Mouse (Mus musculus): ENCODE measurements around the gene Zfp667. TPM values are rescaled to one million over a fixed set of nuclear protein-coding genes. Genes with fewer than 3 reads are reported as not detected.
A peak's percentile ranks its signal among the peaks of the same experiment; 100 is the strongest.
"Not testable (repeated sequence)": the region's sequence is repeated elsewhere in the genome, so short reads cannot be mapped to it uniquely, and the experiment has no call there.

The Zfp667 gene
- 10.0 and 11.9 TPM in 2 replicates for polyA plus RNA-seq (2015; fragmentation: Nextera tagmentation; extraction: Ambion mirVana)

GRCm38 (mm10) chr7:6285842-6286705 is at the start of gene Zfp667:
Zfp667 (plus strand) TSS chr7:6286579.
- Histone ChIP-seq H3K4me1 (peaks cover 17% of the 10 kb centered on the region), H3K36me3 (peaks cover 9% of the 10 kb centered on the region), H3K27me3 (no peaks in the 10 kb centered on the region), H3K9ac (peak within 1 kb of the TSS; percentile 67), H3K4me2 (replicated peaks) (peak within 1 kb of the TSS; percentile 76), H3K4me3 (peak within 1 kb of the TSS; percentile 55), H3K9me3 (no peaks in the 10 kb centered on the region), H3K27ac (peak within 1 kb of the TSS; percentile 77)
- WGBS, result 2% methylated on average over 50 of the region's 50 CpGs
- peak; percentile 89 for ATAC-seq (ENCODE audit: low FRiP score, low read depth)

DNA sequence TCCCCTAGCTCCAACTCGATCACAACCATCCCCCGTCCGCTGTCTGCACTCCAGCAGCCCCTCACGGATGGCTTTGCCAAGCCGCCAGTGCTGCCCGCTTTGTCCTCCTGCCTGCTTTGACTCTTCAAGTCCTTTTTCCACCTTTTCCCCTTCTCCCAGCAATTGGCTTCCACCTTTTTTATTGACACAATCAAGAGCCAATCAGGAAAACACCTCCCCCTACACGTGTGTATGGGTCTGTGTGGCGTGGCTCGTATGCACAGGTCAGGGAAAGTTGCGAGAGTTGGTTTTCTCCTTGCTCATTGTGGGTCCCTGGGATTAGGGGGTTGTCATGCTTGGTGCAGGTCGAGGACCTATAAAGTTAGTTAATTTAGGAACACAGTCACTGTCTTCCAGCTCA is 46.6 kb upstream of the Zfp667 start:
- H3K4me1 ChIP-seq, result peaks cover 5% of the 10 kb centered on the region; the same call in 1 of the 2 replicates
- no peak overlapping the region for H3K4me3 ChIP-seq
- 47% methylated on average over 11 of the region's 11 CpGs for WGBS
- ATAC-seq (ENCODE audit: low FRiP score, low read depth), result no peak
- H3K4me2 ChIP-seq (replicated peaks), result no peak overlapping the region
- no peaks in the 10 kb centered on the region for H3K27me3 ChIP-seq
- H3K36me3 ChIP-seq, result no peaks in the 10 kb centered on the region
- H3K9me3 ChIP-seq, result no peaks in the 10 kb centered on the region
- H3K9ac ChIP-seq, result no peak overlapping the region
- H3K27ac ChIP-seq, result no peak overlapping the region

- not testable (repeated sequence) for H3K9me3 ChIP-seq; H3K27me3 ChIP-seq; H3K4me3 ChIP-seq; H3K4me2 ChIP-seq (replicated peaks); ATAC-seq (ENCODE audit: low FRiP score, low read depth); H3K9ac ChIP-seq; H3K27ac ChIP-seq; H3K4me1 ChIP-seq; H3K36me3 ChIP-seq
- WGBS, result 23% methylated on average over 1 of the region's 1 CpGs
These were observed 45.4 kb upstream of the Zfp667 start for GRCm38 (mm10) chr7:6240841-6241425.

DNA sequence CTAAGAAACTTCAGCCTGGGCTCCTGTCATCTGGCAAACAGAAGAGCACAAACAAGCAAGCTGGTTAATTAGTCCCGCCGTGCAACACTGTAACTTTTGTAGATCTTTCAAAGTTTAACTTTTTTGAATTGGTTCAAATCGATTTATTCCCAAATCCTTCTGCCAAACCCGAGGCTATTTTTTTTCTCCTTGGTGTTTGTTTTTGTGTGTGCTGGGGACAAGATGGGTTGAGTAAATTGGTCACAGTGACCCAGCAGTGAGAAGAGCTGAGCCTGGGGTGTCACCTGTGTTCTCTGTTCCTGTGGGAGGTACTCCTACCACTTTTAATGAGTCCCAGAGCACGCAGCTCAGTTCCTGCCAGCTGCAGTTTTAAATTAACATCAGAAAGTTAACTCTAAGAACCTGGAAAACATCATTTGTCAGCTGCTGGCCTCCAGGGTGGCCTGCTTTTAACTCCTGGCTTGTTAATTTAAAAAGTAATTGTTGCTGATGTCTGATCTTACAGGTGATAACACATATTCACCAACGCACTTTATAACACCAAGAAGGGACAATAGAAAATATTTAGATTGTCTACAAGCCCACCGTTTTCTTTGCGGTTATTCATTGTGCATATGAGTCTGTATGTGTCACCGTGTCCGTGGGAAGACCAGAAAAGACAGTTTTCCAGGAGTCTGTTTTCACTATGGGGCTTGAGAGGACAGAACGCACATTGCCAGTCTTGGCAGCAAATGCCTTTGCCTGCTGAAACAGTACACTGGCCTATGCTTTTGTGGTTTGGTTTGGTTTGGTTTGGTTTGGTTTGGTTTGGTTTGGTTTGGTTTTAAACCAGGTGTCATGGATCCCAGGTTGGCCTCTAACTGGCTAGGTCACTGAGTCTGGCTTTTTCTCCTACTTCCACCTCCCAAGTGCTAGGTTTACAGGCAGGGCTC is 41.8 kb upstream of the Zfp667 start:
- 15% methylated on average over 11 of the region's 11 CpGs for WGBS
- Histone ChIP-seq H3K9ac (no peak overlapping the region), H3K9me3 (no peaks in the 10 kb centered on the region), H3K27me3 (no peaks in the 10 kb centered on the region), H3K4me1 (peaks cover 8% of the 10 kb centered on the region; the same call in 1 of the 2 replicates), H3K4me3 (no peak overlapping the region), H3K4me2 (replicated peaks) (no peak overlapping the region), H3K27ac (no peak overlapping the region), H3K36me3 (no peaks in the 10 kb centered on the region)
- ATAC-seq (ENCODE audit: low FRiP score, low read depth), result no peak

DNA sequence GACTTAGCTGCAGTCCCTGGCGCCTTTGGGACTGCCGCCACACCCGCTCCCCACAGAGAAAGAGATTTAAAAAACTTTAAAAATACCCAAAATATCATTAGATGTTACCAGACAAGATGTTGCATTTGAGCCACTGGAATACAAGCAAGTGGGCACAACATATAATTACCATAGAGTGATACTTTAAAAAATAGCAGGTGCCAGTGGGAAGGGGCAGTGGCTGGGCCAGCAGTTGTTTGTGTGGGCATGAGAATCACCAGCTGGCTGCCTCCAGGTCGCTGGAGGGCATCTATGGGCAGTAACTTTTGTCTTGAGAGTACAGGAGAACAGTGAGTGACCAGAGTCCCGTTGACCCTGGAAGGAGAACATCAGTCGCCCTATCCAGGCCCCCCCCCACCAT is 34.0 kb upstream of the Zfp667 start, which contains the start of gene Epp13:
Epp13 (plus strand) TSS at position 301 of the 400 bp plus-strand sequence.
- Histone ChIP-seq H3K4me3 (no peak within 1 kb of the TSS), H3K36me3 (no peaks in the 10 kb centered on the region), H3K9ac (no peak within 1 kb of the TSS), H3K27me3 (no peaks in the 10 kb centered on the region), H3K4me1 (no peaks in the 10 kb centered on the region), H3K27ac (no peak within 1 kb of the TSS), H3K4me2 (replicated peaks) (no peak within 1 kb of the TSS), H3K9me3 (no peaks in the 10 kb centered on the region)
- ATAC-seq (ENCODE audit: low FRiP score, low read depth), result no peak
- 83% methylated on average over 6 of the region's 6 CpGs for WGBS

DNA sequence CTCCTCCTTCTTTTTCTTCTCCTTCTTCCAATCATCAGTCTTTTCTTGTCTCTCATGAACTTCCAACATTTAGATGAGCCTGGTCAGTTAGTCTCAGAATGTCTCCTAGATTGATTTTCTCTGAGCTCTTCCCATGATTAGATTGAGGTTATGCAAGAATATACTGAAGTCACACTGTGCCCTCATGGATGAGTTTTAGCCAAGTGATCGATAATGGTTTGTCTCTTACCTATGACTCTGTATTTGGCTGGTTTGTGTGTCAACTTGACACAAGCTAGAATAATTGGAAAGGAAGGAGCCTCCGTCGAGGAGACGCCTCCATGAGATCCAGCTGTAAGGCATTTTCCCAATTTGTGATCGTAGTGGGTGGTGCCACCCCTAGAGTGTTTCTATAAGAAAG is 31.9 kb upstream of the Zfp667 start:
- WGBS, result 89% methylated on average over 5 of the region's 5 CpGs
- no peak for ATAC-seq (ENCODE audit: low FRiP score, low read depth)
- Histone ChIP-seq H3K27me3 (no peaks in the 10 kb centered on the region), H3K36me3 (no peaks in the 10 kb centered on the region), H3K27ac (no peak overlapping the region), H3K4me3 (no peak overlapping the region), H3K9me3 (no peaks in the 10 kb centered on the region), H3K9ac (no peak overlapping the region), H3K4me1 (no peaks in the 10 kb centered on the region), H3K4me2 (replicated peaks) (no peak overlapping the region)

DNA sequence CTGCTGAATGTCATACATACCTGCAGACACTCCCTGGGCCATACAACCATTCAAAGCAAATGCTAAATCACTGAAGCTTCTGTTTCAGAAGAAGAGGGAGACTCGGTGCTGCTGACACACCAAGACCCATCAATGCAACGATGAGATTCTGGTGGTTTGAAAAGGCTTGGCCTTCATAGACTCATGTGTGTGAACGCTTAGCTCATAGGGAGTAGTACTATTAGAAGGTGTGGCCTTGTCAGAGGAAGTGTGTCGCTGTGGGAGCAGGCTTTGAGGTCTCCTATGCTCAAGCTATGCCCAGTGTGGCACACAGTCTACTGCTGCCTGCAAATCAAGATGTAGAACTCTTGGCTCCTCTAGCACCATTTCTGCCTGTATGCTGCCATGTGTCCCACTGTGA is 29.0 kb upstream of the Zfp667 start:
- no peak overlapping the region for H3K4me3 ChIP-seq
- ATAC-seq (ENCODE audit: low FRiP score, low read depth), result no peak
- no peaks in the 10 kb centered on the region for H3K4me1 ChIP-seq
- no peaks in the 10 kb centered on the region for H3K9me3 ChIP-seq
- no peak overlapping the region for H3K4me2 ChIP-seq (replicated peaks)
- no peaks in the 10 kb centered on the region for H3K27me3 ChIP-seq
- H3K27ac ChIP-seq, result no peak overlapping the region
- WGBS, result 88% methylated on average over 4 of the region's 4 CpGs
- H3K36me3 ChIP-seq, result no peaks in the 10 kb centered on the region
- no peak overlapping the region for H3K9ac ChIP-seq

- no peaks in the 10 kb centered on the region for H3K27me3 ChIP-seq
- no peak overlapping the region for H3K4me2 ChIP-seq (replicated peaks)
- no peaks in the 10 kb centered on the region for H3K9me3 ChIP-seq
- no peaks in the 10 kb centered on the region for H3K36me3 ChIP-seq
- no peak overlapping the region for H3K4me3 ChIP-seq
- H3K9ac ChIP-seq, result no peak overlapping the region
- no peak for ATAC-seq (ENCODE audit: low FRiP score, low read depth)
- H3K4me1 ChIP-seq, result no peaks in the 10 kb centered on the region
- WGBS, result 43% methylated on average over 16 of the region's 16 CpGs
- H3K27ac ChIP-seq, result no peak overlapping the region
These were observed 27.9 kb upstream of the Zfp667 start for GRCm38 (mm10) chr7:6258232-6259220.

GRCm38 (mm10) chr7:6260004-6260403 is 26.4 kb upstream of the Zfp667 start:
- not testable (repeated sequence) for H3K9ac ChIP-seq; H3K27me3 ChIP-seq; H3K4me2 ChIP-seq (replicated peaks); H3K4me1 ChIP-seq; H3K9me3 ChIP-seq; H3K27ac ChIP-seq; H3K4me3 ChIP-seq; ATAC-seq (ENCODE audit: low FRiP score, low read depth); H3K36me3 ChIP-seq
- 54% methylated on average over 2 of the region's 2 CpGs for WGBS

DNA sequence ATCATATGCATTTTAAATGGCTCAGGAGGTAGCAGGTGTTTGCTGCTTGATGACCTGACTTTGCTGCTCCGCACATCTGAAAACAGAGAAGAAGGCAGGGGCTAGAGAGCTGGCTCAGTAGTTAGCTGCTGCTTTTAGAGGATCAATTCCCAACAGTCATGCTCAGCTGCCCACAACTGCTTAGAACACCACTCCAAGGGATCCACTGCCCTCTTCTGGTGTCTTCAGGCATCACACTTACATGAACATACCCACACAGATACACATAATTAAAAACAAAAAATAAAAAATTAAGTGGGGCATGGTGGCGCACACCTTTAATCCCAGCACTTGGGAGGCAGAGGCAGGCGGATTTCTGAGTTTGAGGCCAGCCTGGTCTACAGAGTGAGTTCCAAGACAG is 24.3 kb upstream of the Zfp667 start:
- Histone ChIP-seq H3K27ac (no peak overlapping the region), H3K4me2 (replicated peaks) (no peak overlapping the region), H3K9me3 (0 out of 2 replicates have a peak, but pooled peaks cover 3% of the 10 kb centered on the region), H3K4me1 (no peaks in the 10 kb centered on the region), H3K4me3 (no peak overlapping the region), H3K36me3 (no peaks in the 10 kb centered on the region), H3K9ac (no peak overlapping the region), H3K27me3 (no peaks in the 10 kb centered on the region)
- WGBS, result 84% methylated on average over 3 of the region's 3 CpGs
- ATAC-seq (ENCODE audit: low FRiP score, low read depth), result no peak

- Histone ChIP-seq H3K9me3 (0 out of 2 replicates have a peak, but pooled peaks cover 3% of the 10 kb centered on the region), H3K27me3 (no peaks in the 10 kb centered on the region), H3K27ac (no peak overlapping the region), H3K4me1 (no peaks in the 10 kb centered on the region), H3K36me3 (no peaks in the 10 kb centered on the region), H3K9ac (no peak overlapping the region), H3K4me2 (replicated peaks) (no peak overlapping the region), H3K4me3 (no peak overlapping the region)
- 83% methylated on average over 4 of the region's 4 CpGs for WGBS
- ATAC-seq (ENCODE audit: low FRiP score, low read depth), result no peak
These were observed 23.4 kb upstream of the Zfp667 start for GRCm38 (mm10) chr7:6262984-6263383.
